Mouse (Mus musculus): ENCODE measurements around the gene Grb7. TPM values are rescaled to one million over a fixed set of nuclear protein-coding genes. Genes with fewer than 3 reads are reported as not detected.

Grb7 gene
- polyA plus RNA-seq, 1 experiment from 2014 or later: 50.7 TPM

GRCm38 (mm10) chr11:98455484-98455883 is 9.3 kb downstream of the Grb7 start:
- Histone ChIP-seq H3K9ac (ENCODE audit: low read depth, low read length) (no peak overlapping the region), H3K27ac (ENCODE audit: low read depth, low read length) (no peak overlapping the region), H3K4me1 (replicated peaks; ENCODE audit: control insufficient read depth, insufficient read depth, low read length) (no peaks in the 10 kb centered on the region), H3K9me3 (ENCODE audit: control insufficient read depth) (no peaks in the 10 kb centered on the region), H3K4me2 (replicated peaks; ENCODE audit: low read depth) (no peak overlapping the region), H3K36me3 (ENCODE audit: control insufficient read depth, insufficient read depth) (peaks cover 45% of the 10 kb centered on the region), H3K27me3 (replicated peaks; ENCODE audit: control insufficient read depth, insufficient read depth, low read length) (0 out of 2 replicates have a peak, but pooled peaks cover 4% of the 10 kb centered on the region), H3K4me3 (ENCODE audit: low read depth, low read length) (no peak overlapping the region)
- ATAC-seq: no peak
- WGBS: 79% methylated on average over 4 of the region's 4 CpGs
- peak; percentile 56 for TF ChIP-seq CTCF (IDR thresholded peaks at IDR 0.05; ENCODE audit: low read depth)

GRCm38 (mm10) chr11:98456545-98456944 is 10.4 kb downstream of the Grb7 start:
- peaks cover 35% of the 10 kb centered on the region for H3K36me3 ChIP-seq (ENCODE audit: control insufficient read depth, insufficient read depth)
- H3K9me3 ChIP-seq (ENCODE audit: control insufficient read depth): no peaks in the 10 kb centered on the region
- H3K27ac ChIP-seq (ENCODE audit: low read depth, low read length): no peak overlapping the region
- no peaks in the 10 kb centered on the region for H3K4me1 ChIP-seq (replicated peaks; ENCODE audit: control insufficient read depth, insufficient read depth, low read length)
- H3K4me2 ChIP-seq (replicated peaks; ENCODE audit: low read depth): no peak overlapping the region
- no peak overlapping the region for H3K9ac ChIP-seq (ENCODE audit: low read depth, low read length)
- 0 out of 2 replicates have a peak, but pooled peaks cover 4% of the 10 kb centered on the region for H3K27me3 ChIP-seq (replicated peaks; ENCODE audit: control insufficient read depth, insufficient read depth, low read length)
- no peak overlapping the region for H3K4me3 ChIP-seq (ENCODE audit: low read depth, low read length)
- ATAC-seq: no peak
- 48% methylated on average over 5 of the region's 5 CpGs for WGBS
- TF ChIP-seq CTCF (IDR thresholded peaks at IDR 0.05; ENCODE audit: low read depth): no peak

- Histone ChIP-seq H3K4me1 (replicated peaks; ENCODE audit: control insufficient read depth, insufficient read depth, low read length) (no peaks in the 10 kb centered on the region), H3K27me3 (replicated peaks; ENCODE audit: control insufficient read depth, insufficient read depth, low read length) (0 out of 2 replicates have a peak, but pooled peaks cover 4% of the 10 kb centered on the region), H3K9ac (ENCODE audit: low read depth, low read length) (peak overlapping the region; percentile 35; the same call in 1 of the 2 replicates), H3K4me2 (replicated peaks; ENCODE audit: low read depth) (peak overlapping the region; percentile 85), H3K4me3 (ENCODE audit: low read depth, low read length) (peak overlapping the region; percentile 52), H3K36me3 (ENCODE audit: control insufficient read depth, insufficient read depth) (peaks cover 31% of the 10 kb centered on the region), H3K27ac (ENCODE audit: low read depth, low read length) (no peak overlapping the region), H3K9me3 (ENCODE audit: control insufficient read depth) (no peaks in the 10 kb centered on the region)
- TF ChIP-seq CTCF (IDR thresholded peaks at IDR 0.05; ENCODE audit: low read depth): no peak
- 21% methylated on average over 9 of the region's 9 CpGs for WGBS
- peak; percentile 17; the same call in 1 of the 2 replicates for ATAC-seq
These were observed 10.8 kb downstream of the Grb7 start for GRCm38 (mm10) chr11:98456945-98457344.

GRCm38 (mm10) chr11:98457367-98458120 is 11.3 kb downstream of the Grb7 start:
- Histone ChIP-seq H3K27ac (ENCODE audit: low read depth, low read length) (no peak overlapping the region), H3K27me3 (replicated peaks; ENCODE audit: control insufficient read depth, insufficient read depth, low read length) (0 out of 2 replicates have a peak, but pooled peaks cover 4% of the 10 kb centered on the region), H3K9me3 (ENCODE audit: control insufficient read depth) (no peaks in the 10 kb centered on the region), H3K4me2 (replicated peaks; ENCODE audit: low read depth) (peak overlapping the region; percentile 85), H3K4me1 (replicated peaks; ENCODE audit: control insufficient read depth, insufficient read depth, low read length) (no peaks in the 10 kb centered on the region), H3K36me3 (ENCODE audit: control insufficient read depth, insufficient read depth) (peaks cover 25% of the 10 kb centered on the region; the same call in 1 of the 2 replicates), H3K9ac (ENCODE audit: low read depth, low read length) (peak overlapping the region; percentile 35), H3K4me3 (ENCODE audit: low read depth, low read length) (peak overlapping the region; percentile 52)
- ATAC-seq: peak; percentile 72
- WGBS: under 1% methylated on average over 47 of the region's 64 CpGs
- TF ChIP-seq CTCF (IDR thresholded peaks at IDR 0.05; ENCODE audit: low read depth): peak; percentile 73

GRCm38 (mm10) chr11:98458121-98458990 is 12.2 kb downstream of the Grb7 start:
- Histone ChIP-seq H3K36me3 (ENCODE audit: control insufficient read depth, insufficient read depth) (peaks cover 18% of the 10 kb centered on the region; the same call in 1 of the 2 replicates), H3K9me3 (ENCODE audit: control insufficient read depth) (no peaks in the 10 kb centered on the region), H3K27ac (ENCODE audit: low read depth, low read length) (no peak overlapping the region), H3K4me2 (replicated peaks; ENCODE audit: low read depth) (peak overlapping the region; percentile 85), H3K27me3 (replicated peaks; ENCODE audit: control insufficient read depth, insufficient read depth, low read length) (0 out of 2 replicates have a peak, but pooled peaks cover 4% of the 10 kb centered on the region), H3K4me1 (replicated peaks; ENCODE audit: control insufficient read depth, insufficient read depth, low read length) (no peaks in the 10 kb centered on the region), H3K4me3 (ENCODE audit: low read depth, low read length) (peak overlapping the region; percentile 52), H3K9ac (ENCODE audit: low read depth, low read length) (peak overlapping the region; percentile 35)
- WGBS: 5% methylated on average over 30 of the region's 30 CpGs
- ATAC-seq: 0 out of 2 replicates have a peak, but pooled peaks have one; percentile 9
- no peak for TF ChIP-seq CTCF (IDR thresholded peaks at IDR 0.05; ENCODE audit: low read depth)
